Mouse (Mus musculus) hindbrain, embryonic 12.5 days (tissue): ENCODE results near the gene Ppie. TPM values are rescaled to one million over a fixed set of nuclear protein-coding genes. Genes with fewer than 3 reads are reported as not detected.
A peak's percentile ranks its signal among the peaks of the same experiment; 100 is the strongest.
"Not testable (repeated sequence)": the region's sequence is repeated elsewhere in the genome, so short reads cannot be mapped to it uniquely, and the experiment has no call there.

ENCODE experiments used
- ATAC-seq: fragments of 200-750 bp; cut with Nextera tagmentation; 2 replicates; pipeline ENCODE4 v1.8.0; 2017; ENCODE audit warnings: moderate TSS enrichment; ENCODE audit not compliant: low FRiP score
- H3K27ac ChIP-seq: fragments of 300-500 bp; sonication (generic); 2 replicates; pipeline ENCODE4 v1.5.1; 2016; ENCODE audit warnings: mild to moderate bottlenecking
- H3K27me3 ChIP-seq: fragments of 300-500 bp; sonication (generic); 2 replicates; pipeline ENCODE4 v1.6.1; 2016; ENCODE audit warnings: mild to moderate bottlenecking
- H3K36me3 ChIP-seq: fragments of 300-500 bp; sonication (generic); 2 replicates; pipeline ENCODE4 v1.6.1; 2016; ENCODE audit warnings: mild to moderate bottlenecking
- H3K4me1 ChIP-seq: fragments of 300-500 bp; sonication (generic); 2 replicates; pipeline ENCODE4 v1.6.1; 2016
- H3K4me2 ChIP-seq: fragments of 300-500 bp; sonication (generic); replicated peaks from 2 replicates; pipeline ENCODE4 v1.6.1; 2016; ENCODE audit warnings: mild to moderate bottlenecking
- H3K4me3 ChIP-seq: fragments of 300-500 bp; sonication (generic); 2 replicates; pipeline ENCODE4 v1.5.1; 2016; ENCODE audit warnings: mild to moderate bottlenecking
- H3K9ac ChIP-seq: fragments of 300-500 bp; sonication (generic); 2 replicates; pipeline ENCODE4 v1.6.1; 2016; ENCODE audit warnings: mild to moderate bottlenecking, moderate library complexity
- H3K9me3 ChIP-seq: fragments of 300-500 bp; sonication (generic); replicated peaks from 2 replicates; pipeline ENCODE4 v1.6.1; 2016; ENCODE audit warnings: mild to moderate bottlenecking
- WGBS: fragments of 180-500 bp; shearing (Covaris S2); methylation state at CpG from one replicate; pipeline ENCODE4 v1.1.7; 2016; 5-methylcytosine and 5-hydroxymethylcytosine counted together
- polyA plus RNA-seq: library from polyadenylated mRNA; unstranded; fragments of >200 nt; fragmentation: Nextera tagmentation; extraction: Ambion mirVana; gene quantifications from 2 replicates; pipeline ENCODE4 v1.2.1, GENCODE M21; 2016

Ppie gene
- polyA plus RNA-seq, 1 experiment from 2014 or later: 80.3 TPM

- not testable (repeated sequence) for H3K4me2 ChIP-seq, H3K4me3 ChIP-seq, H3K4me1 ChIP-seq, ATAC-seq, H3K9ac ChIP-seq, H3K27ac ChIP-seq, H3K9me3 ChIP-seq, H3K36me3 ChIP-seq
- H3K27me3 ChIP-seq: peaks cover 24% of the 10 kb centered on the region
- 67% methylated on average over 10 of the region's 10 CpGs for WGBS
These were observed 28.3 kb downstream of the Ppie start for GRCm38 (mm10) chr4:123111275-123111983.

- Histone ChIP-seq H3K36me3 (no peaks in the 10 kb centered on the region), H3K27ac (no peak overlapping the region), H3K4me3 (no peak overlapping the region), H3K27me3 (peaks cover 26% of the 10 kb centered on the region), H3K9ac (no peak overlapping the region), H3K9me3 (no peaks in the 10 kb centered on the region), H3K4me2 (no peak overlapping the region), H3K4me1 (no peaks in the 10 kb centered on the region)
- no peak for ATAC-seq
- WGBS: 87% methylated on average over 4 of the region's 4 CpGs
These were observed 29.0 kb downstream of the Ppie start for GRCm38 (mm10) chr4:123110751-123111150.

DNA sequence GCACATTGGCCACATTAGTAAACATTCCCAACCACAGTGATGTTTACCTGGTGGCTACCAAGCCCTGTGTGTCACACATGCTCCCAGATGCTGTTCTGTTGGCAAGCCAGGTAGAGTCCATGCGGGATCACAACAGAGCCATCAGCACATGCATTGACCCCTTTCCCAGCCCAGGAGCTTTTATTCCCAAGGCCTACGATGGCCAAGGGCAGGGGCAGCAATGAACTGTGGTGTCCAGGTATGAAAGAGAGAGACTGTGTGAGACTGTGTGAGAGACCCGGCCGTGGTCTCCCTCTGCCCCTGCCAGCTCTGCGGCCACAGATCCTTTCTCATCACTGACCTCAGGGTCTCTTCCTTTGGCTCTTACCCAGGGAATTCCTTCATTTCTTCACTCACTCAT, 31.7 kb downstream of the Ppie start:
- Histone ChIP-seq H3K27me3 (peaks cover 45% of the 10 kb centered on the region), H3K4me2 (no peak overlapping the region), H3K4me3 (no peak overlapping the region), H3K4me1 (peaks cover 10% of the 10 kb centered on the region), H3K9ac (no peak overlapping the region), H3K27ac (no peak overlapping the region), H3K9me3 (no peaks in the 10 kb centered on the region), H3K36me3 (no peaks in the 10 kb centered on the region)
- WGBS: 94% methylated on average over 5 of the region's 5 CpGs
- ATAC-seq: no peak

DNA sequence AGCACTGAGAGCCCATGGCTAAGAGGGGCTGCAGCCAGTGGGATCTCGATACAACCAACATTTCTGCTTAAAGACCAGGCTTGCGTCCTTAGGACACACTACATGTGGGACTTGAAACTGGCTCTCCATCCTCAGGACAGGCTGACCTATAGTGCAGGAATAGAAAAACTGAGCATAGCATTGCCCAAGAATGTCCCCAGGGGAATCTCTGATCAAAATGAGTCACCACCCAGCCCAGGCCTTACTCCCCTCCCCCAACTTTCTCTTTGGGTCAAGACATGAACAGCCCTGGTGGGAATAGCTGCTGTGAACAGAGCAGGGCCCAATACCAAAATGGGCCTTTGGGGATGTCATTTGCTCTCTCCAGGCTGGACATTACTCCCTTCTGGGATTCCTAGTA, 32.9 kb downstream of the Ppie start:
- WGBS: 88% methylated on average over 2 of the region's 2 CpGs
- Histone ChIP-seq H3K27ac (no peak overlapping the region), H3K36me3 (no peaks in the 10 kb centered on the region), H3K4me2 (no peak overlapping the region), H3K9me3 (no peaks in the 10 kb centered on the region), H3K4me1 (peaks cover 10% of the 10 kb centered on the region), H3K9ac (no peak overlapping the region), H3K27me3 (peaks cover 51% of the 10 kb centered on the region), H3K4me3 (no peak overlapping the region)
- ATAC-seq: no peak

GRCm38 (mm10) chr4:123105929-123106328, 33.8 kb downstream of the Ppie start:
- not testable (repeated sequence) for H3K4me3 ChIP-seq, ATAC-seq, H3K36me3 ChIP-seq, H3K27ac ChIP-seq, H3K4me2 ChIP-seq, H3K9ac ChIP-seq, H3K9me3 ChIP-seq
- H3K27me3 ChIP-seq: peaks cover 52% of the 10 kb centered on the region
- H3K4me1 ChIP-seq: peaks cover 10% of the 10 kb centered on the region
- 74% methylated on average over 7 of the region's 7 CpGs for WGBS

GRCm38 (mm10) chr4:123105451-123105790, 34.3 kb downstream of the Ppie start:
- peak overlapping the region; percentile 23; the same call in 1 of the 2 replicates for H3K9ac ChIP-seq

DNA sequence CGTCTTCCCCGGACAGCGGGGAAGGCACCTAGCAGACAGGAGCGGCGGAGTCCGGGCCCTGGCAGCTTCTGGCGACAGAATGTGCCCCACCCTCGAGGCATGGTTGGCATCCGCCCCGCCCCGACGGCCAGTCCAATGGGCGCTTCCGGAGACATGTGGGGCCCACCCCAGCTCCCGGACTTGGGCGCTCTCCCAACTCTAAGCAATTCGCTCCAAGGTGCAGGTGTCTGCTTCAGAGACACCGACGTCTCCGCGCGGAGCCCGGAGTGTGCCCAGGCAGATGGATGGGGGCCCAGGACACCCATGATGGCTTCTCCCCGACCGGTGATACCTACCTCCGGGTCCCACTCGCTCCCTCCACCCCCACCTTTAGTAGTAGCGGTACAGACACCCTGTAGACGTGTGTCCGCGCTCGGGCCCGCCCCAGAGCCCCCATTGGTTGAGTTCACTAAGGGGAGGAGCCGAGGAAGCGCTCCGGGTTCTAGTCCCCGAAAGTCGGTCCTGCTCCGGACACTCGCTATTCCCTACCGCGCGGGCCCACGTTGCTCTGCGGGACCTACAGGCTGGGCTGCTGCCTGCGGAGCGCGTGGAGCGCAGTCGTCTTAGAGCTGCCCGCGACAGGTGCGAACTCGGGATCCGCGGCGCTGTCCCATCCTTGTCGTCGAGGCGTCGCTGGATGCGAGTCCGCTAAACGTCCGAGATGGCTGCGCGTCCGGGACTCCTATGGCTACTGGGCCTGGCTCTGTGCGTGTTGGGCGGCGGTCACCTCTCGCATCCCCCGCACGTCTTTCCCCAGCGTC, 34.9 kb downstream of the Ppie start, which contains the start of gene Bmp8b:
Gene Bmp8b, plus strand, starts transcription at position 515 of the 800 bp plus-strand sequence.
- ATAC-seq: peak; percentile 50
- Histone ChIP-seq H3K27ac (no peak within 1 kb of the TSS), H3K4me1 (peaks cover 10% of the 10 kb centered on the region), H3K9ac (peak within 1 kb of the TSS; percentile 23; the same call in 1 of the 2 replicates), H3K4me2 (peak within 1 kb of the TSS; percentile 48), H3K27me3 (peaks cover 52% of the 10 kb centered on the region), H3K4me3 (peak within 1 kb of the TSS; percentile 26), H3K9me3 (no peaks in the 10 kb centered on the region), H3K36me3 (no peaks in the 10 kb centered on the region)
- WGBS: 7% methylated on average over 75 of the region's 75 CpGs

More at GRCm38 (mm10) chr4:123105451-123105790, 34.3 kb downstream of the Ppie start:
- Histone ChIP-seq H3K27ac (no peak overlapping the region), H3K4me3 (peak overlapping the region; percentile 26), H3K9me3 (no peaks in the 10 kb centered on the region), H3K4me1 (peaks cover 10% of the 10 kb centered on the region), H3K27me3 (peaks cover 52% of the 10 kb centered on the region), H3K4me2 (peak overlapping the region; percentile 48), H3K36me3 (no peaks in the 10 kb centered on the region)
- ATAC-seq: 0 out of 2 replicates have a peak, but pooled peaks have one; percentile 32
- WGBS: 23% methylated on average over 24 of the region's 24 CpGs

DNA sequence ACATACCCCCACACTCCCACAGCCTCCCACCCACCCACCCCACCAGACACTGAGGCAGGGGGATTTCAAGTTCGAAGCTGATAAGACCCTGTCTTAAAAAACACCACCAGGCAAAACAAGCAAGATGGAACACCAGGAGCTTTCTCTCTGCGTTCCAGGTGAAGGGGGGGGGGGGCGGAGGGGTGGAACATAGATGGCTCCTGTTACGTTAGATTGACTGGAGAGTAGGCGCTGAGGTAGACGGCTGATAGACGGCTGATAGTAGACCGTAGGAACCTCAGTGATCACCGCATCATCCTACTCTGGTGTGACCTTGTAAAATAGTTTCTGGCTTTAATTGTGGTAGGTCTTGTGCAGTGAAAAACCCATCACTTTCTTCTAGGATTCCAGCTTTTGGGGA, 45.9 kb downstream of the Ppie start:
- Histone ChIP-seq H3K27me3 (no peaks in the 10 kb centered on the region), H3K36me3 (no peaks in the 10 kb centered on the region), H3K4me3 (no peak overlapping the region), H3K9me3 (no peaks in the 10 kb centered on the region), H3K4me2 (no peak overlapping the region), H3K27ac (no peak overlapping the region), H3K4me1 (no peaks in the 10 kb centered on the region), H3K9ac (no peak overlapping the region)
- WGBS: 70% methylated on average over 9 of the region's 9 CpGs
- ATAC-seq: no peak

DNA sequence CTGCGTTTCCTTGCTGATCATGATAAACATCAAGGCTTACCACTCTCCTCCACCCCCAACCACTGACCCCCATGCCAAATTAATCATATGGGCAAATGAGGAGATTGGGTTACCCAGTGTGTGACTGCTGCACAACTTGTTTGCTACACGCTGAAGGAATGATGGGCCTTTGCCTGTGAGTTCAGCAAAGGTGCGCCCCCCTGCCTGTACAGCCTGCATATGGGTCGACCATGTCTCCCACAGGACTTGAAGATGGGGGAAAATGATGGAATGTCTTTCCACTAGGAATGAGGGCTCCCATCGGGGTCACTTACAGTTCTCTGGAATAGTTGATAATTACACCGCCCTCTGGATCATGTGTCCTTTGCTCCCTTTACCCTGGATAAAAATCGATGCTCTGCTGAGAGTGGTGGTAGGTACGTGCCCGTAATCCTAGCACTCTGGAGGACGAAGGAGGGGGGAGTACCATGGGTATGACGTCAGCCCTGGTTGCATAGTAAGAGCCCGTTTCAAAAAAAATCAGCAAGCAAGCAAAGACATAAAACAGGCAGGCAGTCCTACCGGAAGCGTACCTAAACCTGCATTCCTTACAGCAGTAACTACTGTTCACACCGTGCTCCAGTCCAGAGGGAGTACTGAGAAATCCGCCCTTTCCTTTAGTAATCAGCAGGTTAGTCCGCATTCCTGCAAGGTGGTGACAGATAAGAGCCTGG, 46.5 kb downstream of the Ppie start:
- Histone ChIP-seq H3K9ac (no peak overlapping the region), H3K4me1 (no peaks in the 10 kb centered on the region), H3K27me3 (no peaks in the 10 kb centered on the region), H3K4me2 (peak overlapping the region; percentile 4; the same call in 1 of the 2 replicates), H3K9me3 (no peaks in the 10 kb centered on the region), H3K36me3 (no peaks in the 10 kb centered on the region), H3K27ac (no peak overlapping the region), H3K4me3 (no peak overlapping the region)
- WGBS: 62% methylated on average over 17 of the region's 17 CpGs
- ATAC-seq: no peak

DNA sequence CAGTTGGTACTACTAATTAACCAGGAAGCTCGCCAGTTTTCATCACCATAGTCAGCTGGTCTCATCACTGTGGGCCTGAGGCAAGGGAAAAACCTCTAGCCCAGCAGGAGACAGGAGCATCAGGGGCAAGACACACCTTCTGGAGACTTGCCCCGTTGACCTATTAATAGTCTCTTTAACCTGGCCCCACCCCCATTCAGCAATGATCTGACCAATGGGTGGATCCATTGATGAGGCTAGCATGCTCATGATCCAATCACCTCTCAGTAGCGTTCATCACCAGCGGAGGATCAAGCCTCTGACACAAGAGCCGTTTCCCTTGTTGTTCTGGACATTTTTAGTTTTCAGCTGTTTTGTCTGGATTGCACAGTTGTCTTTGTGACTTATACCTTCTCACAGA, 47.1 kb downstream of the Ppie start:
- H3K4me3 ChIP-seq: no peak overlapping the region
- H3K4me2 ChIP-seq: no peak overlapping the region
- H3K9ac ChIP-seq: no peak overlapping the region
- H3K36me3 ChIP-seq: no peaks in the 10 kb centered on the region
- no peaks in the 10 kb centered on the region for H3K27me3 ChIP-seq
- no peak overlapping the region for H3K27ac ChIP-seq
- no peaks in the 10 kb centered on the region for H3K4me1 ChIP-seq
- no peaks in the 10 kb centered on the region for H3K9me3 ChIP-seq
- ATAC-seq: no peak
- WGBS: 68% methylated on average over 5 of the region's 5 CpGs

- no peak overlapping the region for H3K4me3 ChIP-seq
- ATAC-seq: no peak
- WGBS: 91% methylated on average over 4 of the region's 4 CpGs
- no peaks in the 10 kb centered on the region for H3K4me1 ChIP-seq
- no peaks in the 10 kb centered on the region for H3K9me3 ChIP-seq
- H3K9ac ChIP-seq: no peak overlapping the region
- no peaks in the 10 kb centered on the region for H3K36me3 ChIP-seq
- no peaks in the 10 kb centered on the region for H3K27me3 ChIP-seq
- no peak overlapping the region for H3K27ac ChIP-seq
- H3K4me2 ChIP-seq: no peak overlapping the region
These were observed 53.4 kb downstream of the Ppie start for GRCm38 (mm10) chr4:123086381-123086780.

GRCm38 (mm10) chr4:123085290-123085689, 54.5 kb downstream of the Ppie start:
- 89% methylated on average over 2 of the region's 2 CpGs for WGBS
- H3K36me3 ChIP-seq: no peaks in the 10 kb centered on the region
- H3K9me3 ChIP-seq: no peaks in the 10 kb centered on the region
- H3K27ac ChIP-seq: no peak overlapping the region
- H3K27me3 ChIP-seq: no peaks in the 10 kb centered on the region
- H3K4me1 ChIP-seq: no peaks in the 10 kb centered on the region
- H3K4me3 ChIP-seq: no peak overlapping the region
- ATAC-seq: no peak
- no peak overlapping the region for H3K9ac ChIP-seq
- H3K4me2 ChIP-seq: no peak overlapping the region
